Mouse (Mus musculus): ENCODE measurements around the gene Nebl.

Gene Nebl

DNA sequence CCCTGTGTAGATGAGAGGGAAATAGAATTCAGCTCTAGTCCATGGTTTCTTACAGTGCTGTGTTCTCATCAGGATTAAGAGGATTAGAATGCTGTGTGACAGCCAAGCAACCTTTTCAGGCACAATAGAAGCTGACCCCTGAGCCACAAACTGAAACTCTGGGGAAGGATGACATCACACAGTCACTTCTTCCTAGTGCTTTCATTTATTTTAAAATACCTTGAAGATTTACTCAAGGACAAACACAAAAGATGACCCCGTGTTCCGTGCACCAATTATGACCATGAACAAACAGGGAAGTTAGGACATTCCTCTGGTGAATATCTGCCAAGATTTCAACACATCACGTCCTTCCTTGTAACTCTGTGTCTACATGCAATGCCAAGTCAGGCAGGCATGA lies 121.0 kb downstream of the Nebl start:
- peak; percentile 3 to 37 for DNase-seq

GRCm38 (mm10) chr2:17603573-17603972 lies 127.7 kb downstream of the Nebl start:
- no peak for DNase-seq

DNA sequence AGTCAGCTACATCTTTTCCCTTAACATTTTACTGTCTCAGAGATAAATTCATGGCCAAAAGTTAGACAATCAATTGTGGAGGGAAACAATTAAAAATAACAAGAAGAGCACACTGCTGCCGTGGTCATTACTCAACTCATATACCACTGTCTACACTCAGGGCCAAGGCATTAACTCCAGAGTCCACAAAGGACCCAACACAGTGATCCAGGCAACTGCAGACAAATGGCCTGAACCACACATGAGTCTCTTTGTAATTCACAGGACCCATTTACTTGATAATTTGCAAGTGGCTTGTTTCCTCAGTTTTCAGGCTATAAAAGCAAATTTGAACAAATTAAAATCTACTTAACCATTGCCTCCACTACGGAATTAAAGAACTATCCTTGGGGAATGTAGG lies 130.6 kb downstream of the Nebl start:
- DNase-seq, result no peak

GRCm38 (mm10) chr2:17599860-17600259 lies 131.4 kb downstream of the Nebl start:
- no peak for DNase-seq

DNA sequence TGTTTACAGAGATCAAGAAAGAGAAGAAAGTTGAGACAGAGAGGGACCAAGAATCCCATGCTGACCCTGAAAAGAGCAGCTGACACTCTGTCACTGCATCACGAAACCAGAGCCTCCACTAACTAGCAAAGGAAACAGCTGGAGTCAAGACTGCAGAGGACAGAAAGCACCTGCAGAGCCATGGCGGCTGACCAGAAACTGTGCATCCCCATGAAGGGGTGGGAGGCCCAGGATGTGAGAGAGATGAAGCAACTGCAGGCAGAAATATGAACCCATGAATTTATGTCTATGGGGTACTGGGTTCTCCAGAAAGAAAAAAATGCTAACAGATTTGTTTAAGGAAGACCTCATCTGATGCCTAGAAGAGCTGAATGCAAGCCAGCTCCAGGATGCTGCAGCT lies 133.3 kb downstream of the Nebl start:
- no peak for DNase-seq

GRCm38 (mm10) chr2:17589669-17590068 lies 141.6 kb downstream of the Nebl start:
- no peak for DNase-seq

DNA sequence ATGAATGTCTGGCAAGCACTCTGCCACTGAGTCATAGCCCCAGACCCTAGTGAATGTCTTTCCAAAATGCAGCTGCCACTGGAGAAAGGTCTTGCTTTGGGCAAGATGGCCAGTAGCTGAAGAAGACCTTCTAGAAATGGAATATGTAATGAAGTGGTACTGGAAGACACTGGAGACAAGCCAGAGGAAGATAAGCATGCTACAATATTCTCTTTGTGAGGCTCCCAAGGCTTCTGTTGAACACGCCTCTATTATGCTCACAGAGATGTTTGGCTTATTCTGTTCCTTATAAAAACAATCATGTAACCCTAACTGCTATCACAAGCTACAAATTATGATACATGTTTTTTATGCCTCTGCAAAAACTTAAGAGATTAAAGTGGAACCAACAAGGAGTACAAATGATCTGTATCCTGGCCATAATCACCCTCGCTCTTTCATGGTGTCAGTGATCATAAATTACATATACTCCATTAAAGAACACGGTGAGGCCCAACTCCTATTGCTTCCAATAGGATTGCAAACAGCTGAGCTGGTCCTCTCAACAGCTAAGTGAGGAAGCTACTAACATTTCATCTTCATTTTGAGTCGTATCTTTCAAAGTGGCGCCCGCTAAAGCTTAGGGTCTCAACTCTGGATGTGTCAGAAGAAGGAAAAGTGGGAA lies 145.8 kb downstream of the Nebl start:
- no peak for DNase-seq

DNA sequence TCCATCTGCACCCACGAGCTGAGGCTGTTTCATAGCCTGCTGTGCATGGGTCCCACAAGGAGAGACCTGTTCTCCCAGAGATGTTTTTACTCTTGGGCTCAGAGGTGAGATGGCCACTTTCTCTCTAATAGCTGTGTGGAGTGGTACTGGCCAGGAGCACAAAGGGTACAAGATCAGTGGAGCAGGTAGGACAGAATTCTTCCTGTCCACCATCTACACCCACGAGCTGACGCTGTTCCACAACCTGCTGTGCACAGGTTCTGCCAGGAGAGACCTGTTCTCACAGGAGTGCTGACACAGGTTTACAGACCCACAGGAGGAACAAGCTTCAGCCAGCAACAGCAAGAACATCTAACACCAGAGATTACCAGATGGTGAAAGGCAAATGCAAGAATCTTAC lies 155.6 kb downstream of the Nebl start:
- no peak for DNase-seq

GRCm38 (mm10) chr2:17571716-17572115 lies 159.5 kb downstream of the Nebl start:
- DNase-seq, result no peak

DNA sequence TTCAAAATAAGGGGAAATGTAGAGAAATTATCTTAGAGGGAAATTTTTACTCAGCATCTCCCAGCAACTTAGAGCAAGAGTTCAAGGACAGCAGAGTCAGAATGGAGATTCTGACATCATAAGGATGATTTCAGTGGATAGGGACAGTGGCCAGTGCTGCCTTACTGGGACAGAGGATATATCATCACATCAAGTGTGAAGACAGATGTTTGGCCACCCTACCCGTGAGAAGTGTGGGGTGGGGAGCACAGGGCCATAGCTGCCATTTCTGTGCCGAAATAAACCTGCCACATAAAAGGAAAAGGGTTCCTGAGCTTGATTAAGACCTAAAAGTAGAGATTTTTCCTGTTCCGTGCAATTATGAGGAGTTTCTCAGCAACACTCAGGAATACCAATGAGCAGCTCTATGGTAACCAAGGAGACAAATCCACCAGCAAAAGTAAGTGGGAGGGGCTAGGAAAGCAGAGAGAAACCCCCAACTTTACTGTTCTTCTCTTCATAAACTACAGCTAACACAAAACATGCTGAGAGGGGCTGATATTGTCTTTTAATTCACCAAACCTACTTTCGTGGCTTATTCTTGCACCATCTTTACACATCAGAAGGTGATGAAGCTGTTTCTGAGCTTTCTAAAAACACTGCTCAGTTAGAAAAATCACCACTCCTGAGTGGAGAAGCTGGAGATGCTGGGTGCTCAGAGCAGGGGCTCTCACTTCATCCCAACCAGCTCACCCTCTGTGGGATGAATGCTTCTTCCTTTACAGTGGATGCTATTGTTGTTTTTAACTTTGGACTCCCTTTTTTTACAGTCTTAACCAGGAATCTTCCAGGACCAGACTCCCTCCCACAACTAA lies 172.1 kb downstream of the Nebl start:
- no peak for DNase-seq

GRCm38 (mm10) chr2:17549895-17550558 lies 181.2 kb downstream of the Nebl start:
- DNase-seq, result no peak

GRCm38 (mm10) chr2:17546354-17546948 lies 184.8 kb downstream of the Nebl start:
- no peak for DNase-seq

- DNase-seq, result no peak
These were observed 191.5 kb downstream of the Nebl start for GRCm38 (mm10) chr2:17539737-17540136.

GRCm38 (mm10) chr2:17538493-17538892 lies 192.8 kb downstream of the Nebl start:
- DNase-seq, result no peak

- no peak for DNase-seq
These were observed 199.7 kb downstream of the Nebl start for GRCm38 (mm10) chr2:17531355-17532105.

- DNase-seq, result no peak
These were observed 205.3 kb downstream of the Nebl start for GRCm38 (mm10) chr2:17525739-17526526.

GRCm38 (mm10) chr2:17525211-17525610 lies 206.1 kb downstream of the Nebl start:
- no peak for DNase-seq

- DNase-seq, result no peak
These were observed 206.9 kb downstream of the Nebl start for GRCm38 (mm10) chr2:17524205-17524978.

GRCm38 (mm10) chr2:17523791-17524190 lies 207.5 kb downstream of the Nebl start:
- DNase-seq, result peak in 1 of 2 experiments; percentile 4

DNA sequence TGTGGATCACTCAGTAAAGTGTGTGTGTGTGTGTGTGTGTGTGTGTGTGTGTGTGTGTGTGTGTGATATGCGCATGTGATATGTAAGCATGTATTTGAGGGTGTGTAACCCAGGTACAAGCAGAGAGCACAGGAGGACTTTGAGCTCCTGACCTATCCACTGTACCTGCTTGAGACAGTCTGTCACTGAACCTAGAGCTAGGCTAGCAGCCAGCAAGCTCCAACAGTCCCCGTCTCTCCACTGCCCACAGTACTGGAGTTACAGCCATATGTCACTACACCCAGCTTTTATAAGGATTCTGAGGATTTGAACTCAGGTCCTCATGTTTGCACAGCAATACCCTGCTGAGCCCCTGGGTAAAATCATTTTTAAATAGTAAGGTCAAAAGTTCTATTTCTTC lies 215.6 kb downstream of the Nebl start:
- DNase-seq, result no peak

- no peak for DNase-seq
These were observed 216.5 kb downstream of the Nebl start for GRCm38 (mm10) chr2:17514765-17515164.

Data from kidney, postnatal 25 days (tissue).